Mouse (Mus musculus): ENCODE data around the gene Upf1. TPM values are rescaled to one million over a fixed set of nuclear protein-coding genes. Genes with fewer than 3 reads are reported as not detected.

The Upf1 gene
- 10 to 100 TPM; 41.3 to 44.0 TPM for total RNA-seq (2021)
- long read RNA-seq, experiment 1, full-length matches to known transcripts: 31 of 54 reads
- long read RNA-seq, experiment 1, partial matches to known transcripts: 16 of 54 reads
- long read RNA-seq, experiment 1, other reads (novel, unspliced or antisense): 7 of 54 reads
- long read RNA-seq, experiment 2, full-length matches to known transcripts: 56 of 74 reads
- long read RNA-seq, experiment 2, partial matches to known transcripts: 9 of 74 reads
- long read RNA-seq, experiment 2, other reads (novel, unspliced or antisense): 9 of 74 reads

DNA sequence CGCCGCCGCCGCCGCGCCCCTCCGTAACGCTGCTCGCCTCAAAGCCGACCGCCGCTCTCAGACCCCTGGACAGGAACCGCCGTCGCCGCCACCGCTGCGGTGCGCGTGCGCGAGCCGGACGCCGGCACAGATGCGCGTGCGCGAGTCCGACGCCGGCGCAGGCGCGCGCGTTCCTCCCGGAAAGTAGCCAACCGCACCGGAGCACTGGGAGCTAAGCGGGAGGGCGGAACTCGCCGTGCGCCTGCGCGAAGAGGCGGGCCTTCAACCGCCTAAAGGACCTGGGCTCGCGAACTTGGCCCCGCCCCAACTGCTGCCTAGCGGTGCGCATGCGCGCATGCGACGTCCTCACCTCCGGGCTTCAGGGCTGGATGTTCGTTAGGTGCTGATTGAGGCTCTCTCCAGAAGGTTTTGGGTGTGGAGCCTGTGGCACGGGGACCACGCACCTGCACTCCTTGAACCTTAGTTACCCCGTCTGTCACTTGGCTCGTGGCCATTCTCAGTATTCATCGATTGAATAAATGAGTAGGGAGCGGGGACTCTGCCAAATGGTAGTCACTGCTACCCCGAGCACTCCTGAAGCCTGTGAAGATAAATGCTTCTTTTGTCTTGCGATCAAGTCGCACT is at the start of gene Upf1:
TSS of gene Upf1 (minus strand) at position 85 of the 624 bp plus-strand sequence.
- intact Hi-C loops (cut with DNase I): no loop called here
- peak; percentile 100 for DNase-seq

DNA sequence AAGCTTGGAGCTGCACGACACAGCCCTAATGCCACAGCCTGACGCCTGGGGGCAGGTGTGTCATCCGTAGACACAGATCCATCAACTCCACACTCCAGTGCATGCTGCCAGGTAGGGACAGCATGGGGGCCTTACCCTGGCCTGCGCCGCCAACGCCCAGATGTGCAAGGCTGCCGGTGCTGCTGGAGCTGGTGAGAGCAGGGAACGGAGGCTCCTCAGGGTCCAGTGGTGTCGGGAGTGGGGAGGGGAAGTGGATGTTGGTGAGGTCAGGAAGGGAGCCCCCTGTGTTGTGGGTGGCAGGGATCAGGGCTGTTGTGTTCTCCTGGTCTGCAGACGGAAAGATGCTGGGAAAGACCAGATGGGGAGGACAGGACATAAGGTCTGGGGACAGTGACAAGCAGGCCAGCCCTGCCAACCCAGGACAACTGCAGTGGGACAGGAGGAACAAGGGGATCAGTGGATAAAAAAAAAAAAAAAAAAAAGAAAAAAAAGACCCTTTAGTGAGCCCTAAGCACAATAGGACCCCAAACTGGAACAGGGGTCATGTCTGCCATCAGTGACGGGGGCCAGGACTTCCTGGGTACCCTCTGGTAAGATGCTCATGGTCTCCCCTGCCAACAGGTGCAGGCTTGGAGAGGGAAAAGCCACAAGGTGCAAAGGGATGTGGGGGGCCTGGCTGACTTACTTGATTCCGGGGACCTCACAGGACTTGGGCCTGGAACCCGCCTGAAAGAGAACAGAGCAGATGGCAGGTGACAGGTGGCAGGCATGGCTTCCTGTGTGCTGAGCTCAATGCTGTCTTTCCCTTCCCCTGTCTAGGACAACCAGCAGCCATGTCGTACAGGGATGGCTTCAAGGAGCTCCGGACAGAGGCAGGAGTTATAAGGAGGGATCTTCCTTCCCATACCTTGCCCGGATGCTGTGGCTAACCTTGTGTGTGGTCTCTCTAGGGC is 44.8 kb upstream of the Upf1 start:
- intact Hi-C loops (cut with DNase I): no loop called here
- no peak for DNase-seq

DNA sequence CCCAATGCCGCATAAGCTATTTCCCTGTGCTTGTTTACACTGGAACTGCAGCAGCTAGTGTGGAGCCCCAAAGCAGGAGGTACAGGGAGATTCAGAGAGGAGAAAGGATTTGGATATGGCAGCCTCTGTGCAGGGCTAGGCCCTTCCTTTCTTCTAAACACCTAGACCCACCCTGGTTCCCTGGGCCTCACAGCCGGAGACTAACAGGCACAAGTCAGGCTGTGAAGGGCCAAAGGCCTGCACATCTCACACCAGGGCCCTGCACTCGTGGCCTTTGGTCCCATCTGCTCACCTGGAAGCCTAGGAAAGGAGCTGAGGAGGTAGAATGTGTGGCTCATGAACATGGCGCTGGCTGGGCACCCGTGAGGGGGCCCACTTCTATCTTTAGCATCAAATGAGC is 43.1 kb upstream of the Upf1 start:
- DNase-seq: no peak
- intact Hi-C loops (cut with DNase I): no loop called here

DNA sequence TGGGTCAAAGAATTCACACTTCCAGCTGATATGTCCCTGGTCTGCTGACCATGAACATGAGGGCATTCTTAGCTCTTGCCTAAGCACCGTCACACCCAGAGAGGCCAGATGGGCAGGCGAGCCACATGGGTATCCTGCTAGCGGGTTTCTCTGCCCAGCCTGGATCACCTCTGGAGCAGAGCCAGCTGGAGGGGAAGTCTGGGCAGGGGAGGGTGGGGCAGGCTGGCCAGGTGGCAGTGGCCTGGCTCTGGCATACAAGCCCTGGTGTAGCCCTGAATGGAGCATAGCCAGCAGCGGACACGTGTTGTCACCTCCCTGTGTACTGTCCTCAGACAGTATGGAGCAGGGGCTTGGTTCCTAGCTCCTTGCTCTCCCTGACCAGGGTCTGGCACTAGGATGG is 42.6 kb upstream of the Upf1 start:
- intact Hi-C loops (cut with DNase I): no loop called here
- peak; percentile 65 to 81 for DNase-seq

DNA sequence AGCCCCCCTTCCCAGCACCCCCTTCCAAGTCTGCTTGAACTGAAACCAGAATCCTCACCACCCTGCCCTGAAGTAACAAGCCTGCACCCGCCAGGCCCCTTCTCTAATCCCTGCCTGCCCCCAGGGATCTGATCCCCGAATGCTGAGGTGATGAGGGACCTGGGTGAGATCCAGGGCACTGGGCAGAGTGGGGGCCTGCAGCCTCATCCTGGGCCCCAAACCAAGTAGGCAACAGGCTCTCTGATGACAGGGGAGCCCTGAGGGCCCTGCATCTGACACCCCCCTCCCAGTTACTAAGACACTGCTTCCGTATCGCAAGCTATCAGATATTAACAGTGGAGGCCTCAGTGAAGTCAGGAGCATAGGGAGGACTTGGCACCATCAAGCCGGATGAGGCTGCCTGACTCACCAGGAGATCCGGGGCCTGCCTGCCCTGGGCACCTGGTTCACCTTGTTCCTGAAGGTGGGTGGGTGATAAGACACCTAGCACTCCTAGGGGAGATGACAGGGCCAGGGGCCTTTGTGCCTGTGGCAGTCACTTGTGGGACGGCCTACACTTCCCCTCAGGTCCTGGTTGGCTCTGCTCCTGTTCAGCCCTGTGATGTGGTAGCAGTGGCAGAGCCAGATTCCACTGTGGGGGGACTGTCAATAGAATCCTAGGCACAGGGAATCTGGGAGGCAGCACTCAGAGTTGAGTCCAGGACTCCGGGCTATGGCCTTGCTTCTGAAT is 41.4 kb upstream of the Upf1 start:
- intact Hi-C loops (cut with DNase I): no loop called here
- DNase-seq: no peak

DNA sequence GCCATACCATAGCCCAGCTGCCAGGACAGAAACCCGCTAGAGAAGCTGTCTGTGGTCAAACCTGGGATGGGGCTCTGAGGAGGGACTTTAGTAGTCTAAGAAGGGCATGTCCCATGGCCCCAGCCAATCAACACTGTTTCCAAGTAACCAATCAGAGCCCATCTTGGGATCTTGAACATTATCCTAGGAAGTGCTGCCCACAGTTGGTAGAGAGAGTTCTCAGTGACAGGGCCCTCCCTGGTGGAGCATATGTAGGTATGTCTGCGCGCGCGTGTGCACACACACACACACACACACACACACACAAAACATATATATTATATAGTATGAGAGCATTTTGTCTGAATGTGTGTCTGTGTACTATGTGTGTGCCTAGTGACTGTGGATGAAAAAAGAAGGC is 40.0 kb upstream of the Upf1 start:
- intact Hi-C loops (cut with DNase I): no loop called here
- DNase-seq: no peak

DNA sequence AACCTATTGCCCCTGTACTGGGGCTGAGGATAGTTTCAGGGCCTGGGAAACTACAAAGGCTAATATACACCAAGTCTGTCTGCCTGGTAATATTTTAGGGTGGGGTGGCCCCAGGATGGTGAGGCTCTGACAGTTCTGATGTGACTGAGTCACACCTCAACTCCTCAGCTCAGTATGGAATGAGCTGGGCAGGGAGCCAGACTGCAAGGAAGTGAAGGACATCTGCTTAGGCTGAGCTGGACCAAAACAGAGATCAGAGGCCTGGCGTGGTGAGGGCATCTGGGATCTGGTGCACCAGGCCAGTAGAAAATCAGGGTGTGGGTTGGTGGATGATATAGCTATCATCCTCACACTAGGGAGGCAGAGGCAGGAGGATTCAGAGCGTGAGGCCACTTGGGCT is 36.6 kb upstream of the Upf1 start:
- DNase-seq: no peak
- intact Hi-C loops (cut with DNase I): loop anchor here (10.0 kb wide), 1 partner anchor 195 kb away; no protein-coding TSS in a partner anchor

DNA sequence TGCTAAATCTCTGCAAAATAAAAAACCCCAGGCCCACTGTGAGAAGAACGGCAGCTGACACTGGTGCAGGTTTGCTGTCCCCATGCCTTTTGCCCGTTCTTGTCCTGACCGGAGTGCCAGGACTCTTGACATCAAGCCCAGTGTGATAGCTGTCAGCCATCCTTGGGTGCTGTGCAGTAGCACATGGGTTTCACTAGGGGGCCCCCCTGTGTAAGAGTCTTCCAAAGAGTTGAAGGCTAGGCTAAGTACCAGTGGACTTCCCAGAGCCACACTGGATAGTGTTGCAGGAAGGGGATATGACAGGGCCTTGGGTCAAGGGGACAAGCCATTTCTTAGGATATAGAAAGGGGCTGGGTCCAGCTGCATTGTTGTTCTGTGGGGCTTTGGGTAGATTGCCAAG is 30.2 kb upstream of the Upf1 start:
- intact Hi-C loops (cut with DNase I): loop anchor here (1.0 to 10.0 kb wide), 2 partner anchors 120 to 202 kb away; no protein-coding TSS in a partner anchor
- DNase-seq: peak; percentile 75 to 87

DNA sequence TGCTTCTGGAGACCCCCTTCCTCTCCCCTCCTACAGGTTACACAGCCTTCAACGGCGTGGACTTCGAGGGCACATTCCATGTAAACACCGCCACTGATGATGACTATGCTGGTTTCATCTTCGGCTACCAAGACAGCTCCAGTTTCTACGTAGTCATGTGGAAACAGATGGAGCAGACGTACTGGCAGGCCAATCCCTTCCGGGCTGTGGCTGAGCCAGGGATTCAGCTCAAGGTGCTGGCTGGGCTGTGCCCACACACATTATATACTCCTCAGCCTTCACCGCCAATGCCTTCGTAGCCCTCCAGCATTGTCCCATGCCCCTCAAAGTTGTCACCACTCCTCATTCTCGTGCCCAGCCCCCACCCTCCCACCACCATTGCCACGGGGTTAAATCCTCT is 27.0 kb upstream of the Upf1 start:
- intact Hi-C loops (cut with DNase I): loop anchor here (10.0 kb wide), 1 partner anchor 205 kb away; no protein-coding TSS in a partner anchor
- DNase-seq: no peak

DNA sequence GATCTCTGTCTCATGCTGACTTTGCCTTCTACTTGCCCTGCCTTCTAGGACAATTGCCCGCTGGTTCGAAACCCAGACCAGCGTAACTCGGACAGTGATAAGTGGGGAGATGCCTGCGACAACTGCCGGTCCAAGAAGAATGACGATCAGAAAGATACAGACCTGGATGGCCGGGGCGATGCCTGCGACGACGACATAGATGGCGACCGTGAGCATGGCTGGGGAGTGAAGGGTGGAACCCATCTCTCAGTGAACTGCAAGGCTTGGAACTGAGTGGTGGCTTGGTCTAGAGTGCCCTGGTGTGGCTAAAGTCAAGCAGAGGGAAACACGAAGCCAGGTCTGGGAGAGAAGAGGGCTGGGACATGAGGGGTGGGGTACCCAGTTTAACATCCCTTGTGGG is 24.0 kb upstream of the Upf1 start:
- DNase-seq: no peak
- intact Hi-C loops (cut with DNase I): no loop called here

DNA sequence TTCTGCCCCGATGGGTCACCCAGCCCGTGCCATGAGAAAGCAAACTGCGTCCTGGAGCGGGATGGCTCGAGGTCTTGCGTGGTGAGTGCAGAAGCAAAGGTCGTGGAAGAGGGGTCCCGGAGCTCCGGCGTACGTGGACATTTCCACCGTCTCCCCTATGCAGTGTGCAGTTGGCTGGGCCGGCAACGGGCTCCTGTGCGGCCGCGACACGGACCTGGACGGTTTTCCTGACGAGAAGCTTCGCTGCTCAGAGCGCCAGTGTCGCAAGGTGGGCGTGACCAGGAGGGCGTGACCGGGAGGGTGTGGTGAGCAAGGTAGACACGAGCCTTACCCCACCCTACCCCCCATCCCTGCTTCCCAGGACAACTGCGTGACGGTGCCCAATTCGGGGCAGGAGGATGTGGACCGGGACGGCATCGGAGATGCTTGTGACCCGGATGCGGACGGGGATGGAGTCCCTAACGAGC is 23.2 kb upstream of the Upf1 start:
- intact Hi-C loops (cut with DNase I): no loop called here
- no peak for DNase-seq

DNA sequence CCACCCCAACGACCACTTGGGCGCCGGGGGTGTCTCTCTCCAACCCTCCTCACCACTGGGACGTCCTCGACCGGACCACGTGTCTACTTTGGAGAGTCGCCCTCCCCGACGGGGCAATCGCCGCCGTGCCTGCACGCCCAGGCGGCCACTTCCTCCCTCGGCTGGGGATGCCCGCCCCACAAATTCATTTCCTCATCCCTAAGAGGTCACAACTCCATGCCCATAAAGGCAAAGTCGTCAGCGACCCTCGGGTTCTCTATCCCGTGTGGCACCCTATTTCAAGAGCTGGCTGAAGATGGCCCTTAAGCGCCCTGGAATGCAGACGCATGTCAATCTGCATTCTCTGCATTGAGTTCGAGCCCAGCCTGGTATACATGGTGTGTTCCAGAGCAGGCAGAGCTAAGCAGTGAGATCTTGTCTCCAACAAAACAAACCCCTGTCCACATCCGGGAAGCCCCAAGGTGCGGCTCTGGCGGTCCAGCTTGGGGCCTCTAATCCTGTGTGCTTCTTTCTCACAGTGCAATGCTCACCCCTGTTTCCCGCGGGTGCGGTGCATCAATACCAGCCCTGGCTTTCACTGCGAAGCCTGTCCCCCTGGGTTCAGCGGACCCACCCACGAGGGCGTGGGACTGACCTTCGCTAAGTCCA is 22.3 kb upstream of the Upf1 start:
- peak in 1 of 2 experiments; percentile 32 for DNase-seq
- intact Hi-C loops (cut with DNase I): no loop called here

DNA sequence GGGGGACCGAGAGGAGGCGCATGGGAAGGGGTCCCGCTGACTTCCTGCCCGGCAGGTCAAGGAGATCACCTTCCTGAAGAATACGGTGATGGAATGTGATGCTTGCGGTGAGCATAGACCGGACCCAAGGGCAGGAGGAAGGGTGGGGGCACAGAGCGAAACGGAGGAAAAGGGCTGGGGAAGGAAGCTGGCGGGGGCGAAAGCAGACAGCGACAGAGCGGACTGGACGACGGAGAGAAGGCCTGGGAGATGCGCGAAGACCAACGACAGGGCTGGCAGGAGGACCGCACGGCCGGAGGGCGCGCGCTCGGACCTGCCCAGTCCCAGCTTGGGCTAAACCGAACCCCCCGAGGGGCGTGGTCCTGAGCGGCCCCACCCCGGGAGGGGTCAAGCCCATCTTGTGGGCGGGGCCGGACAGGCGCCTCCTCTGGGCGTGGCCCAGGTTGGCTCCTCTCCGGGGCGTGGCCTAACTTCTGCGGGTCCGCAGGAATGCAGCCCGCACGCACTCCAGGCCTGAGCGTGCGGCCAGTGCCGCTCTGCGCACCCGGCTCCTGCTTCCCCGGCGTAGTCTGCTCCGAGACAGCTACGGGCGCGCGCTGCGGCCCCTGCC is 21.3 kb upstream of the Upf1 start:
- peak; percentile 65 to 79 for DNase-seq
- intact Hi-C loops (cut with DNase I): no loop called here

DNA sequence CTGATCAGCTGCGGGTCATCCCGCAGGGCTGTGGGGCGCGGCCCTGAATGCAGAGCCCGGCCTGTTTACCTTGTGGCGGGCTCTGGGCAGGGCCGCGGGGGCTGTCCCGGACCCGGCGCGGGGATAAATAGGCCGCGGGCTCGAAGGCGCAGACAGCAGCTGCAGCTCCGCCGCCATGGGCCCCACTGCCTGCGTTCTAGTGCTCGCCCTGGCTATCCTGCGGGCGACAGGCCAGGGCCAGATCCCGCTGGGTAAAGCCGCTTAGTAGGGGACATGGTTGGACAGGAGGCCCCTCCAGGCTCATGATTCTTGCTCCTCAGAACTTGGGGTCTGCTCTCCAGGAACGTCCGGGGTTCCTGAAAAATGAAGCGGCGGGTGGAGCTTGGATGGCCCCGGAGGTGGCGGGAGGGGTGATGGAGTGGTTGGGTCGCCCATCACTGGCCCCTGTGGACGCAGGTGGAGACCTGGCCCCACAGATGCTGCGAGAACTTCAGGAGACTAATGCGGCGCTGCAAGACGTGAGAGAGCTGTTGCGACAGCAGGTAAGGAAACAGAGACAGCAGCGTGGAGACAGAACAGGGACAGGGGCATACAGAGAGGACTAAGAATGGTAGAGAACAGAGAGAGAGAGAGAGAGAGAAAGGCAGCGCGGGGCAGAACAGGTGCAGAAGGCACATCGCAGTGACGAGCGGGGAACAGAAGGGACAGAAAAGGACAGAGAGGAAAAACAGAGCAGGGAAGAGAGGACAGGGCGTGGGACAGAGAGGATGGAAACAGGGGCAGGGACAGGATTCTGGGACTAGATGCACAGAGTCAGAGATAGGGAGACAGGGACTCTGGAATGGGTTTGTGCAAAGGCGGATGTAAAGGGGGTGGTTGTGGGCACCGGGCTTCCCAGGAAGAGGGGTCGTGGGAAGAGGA is 20.6 kb upstream of the Upf1 start, which contains the start of gene Comp:
TSS of gene Comp (plus strand) at position 162 of the 921 bp plus-strand sequence.
- DNase-seq: no peak
- intact Hi-C loops (cut with DNase I): no loop called here

DNA sequence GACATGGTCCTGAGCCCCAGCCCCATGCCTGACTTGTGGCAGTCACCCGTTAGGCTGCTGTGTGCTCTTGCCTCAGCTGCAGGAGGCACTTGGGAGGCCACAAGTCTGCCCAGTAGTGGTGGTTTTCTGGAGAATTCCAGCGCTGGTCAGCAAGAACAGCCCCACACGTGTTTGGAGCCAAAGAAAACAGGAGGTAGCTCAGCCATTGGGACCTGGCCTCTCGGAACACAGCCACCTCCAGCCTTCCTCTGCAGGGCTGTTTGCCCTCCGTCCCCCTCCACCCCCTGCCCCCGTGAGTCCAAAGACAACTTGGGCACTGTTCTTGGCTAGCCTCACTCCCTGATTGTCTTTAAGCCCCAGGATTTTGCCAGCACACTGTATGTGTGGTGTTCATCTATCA is 18.9 kb upstream of the Upf1 start:
- intact Hi-C loops (cut with DNase I): no loop called here
- no peak for DNase-seq

DNA sequence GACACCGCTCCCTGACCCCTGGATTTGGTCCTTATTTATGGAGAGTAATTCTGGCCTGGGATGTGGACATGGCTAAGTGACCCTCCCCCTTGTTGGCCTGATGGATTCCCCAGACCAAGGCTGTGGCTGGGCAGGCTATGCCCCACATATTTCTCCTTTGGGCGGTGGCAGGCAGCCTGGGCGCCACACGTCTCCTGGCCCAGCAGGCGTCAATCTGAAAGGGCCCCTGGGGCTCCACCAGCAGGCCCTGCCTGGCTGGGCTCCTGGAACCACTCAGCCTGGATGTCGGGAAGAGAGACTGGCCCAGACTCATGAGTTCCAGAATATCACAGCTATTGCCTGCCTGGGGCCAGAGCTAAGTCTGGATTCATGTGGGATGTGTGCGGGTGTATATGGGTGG is 17.4 kb upstream of the Upf1 start:
- DNase-seq: no peak
- intact Hi-C loops (cut with DNase I): no loop called here

DNA sequence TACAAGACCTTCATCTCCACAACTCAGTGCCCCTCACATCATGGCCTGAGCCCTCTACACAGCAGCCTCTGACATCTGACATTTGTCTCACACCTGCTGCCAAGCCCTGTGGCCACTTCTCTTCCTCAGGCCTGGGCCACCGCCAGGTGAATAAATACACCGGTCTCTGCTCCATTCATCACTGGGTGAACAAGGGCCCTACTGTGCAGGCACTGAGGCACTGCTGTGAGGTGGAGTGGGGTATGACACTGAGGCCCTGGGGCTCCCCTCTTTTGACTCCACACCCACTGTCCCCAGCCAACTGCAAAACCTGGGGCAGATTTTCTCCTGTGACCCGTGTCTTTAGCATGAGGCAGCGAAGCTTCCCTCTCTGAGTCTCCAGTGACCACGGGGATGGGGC is 13.5 kb upstream of the Upf1 start:
- no peak for DNase-seq
- intact Hi-C loops (cut with DNase I): no loop called here

DNA sequence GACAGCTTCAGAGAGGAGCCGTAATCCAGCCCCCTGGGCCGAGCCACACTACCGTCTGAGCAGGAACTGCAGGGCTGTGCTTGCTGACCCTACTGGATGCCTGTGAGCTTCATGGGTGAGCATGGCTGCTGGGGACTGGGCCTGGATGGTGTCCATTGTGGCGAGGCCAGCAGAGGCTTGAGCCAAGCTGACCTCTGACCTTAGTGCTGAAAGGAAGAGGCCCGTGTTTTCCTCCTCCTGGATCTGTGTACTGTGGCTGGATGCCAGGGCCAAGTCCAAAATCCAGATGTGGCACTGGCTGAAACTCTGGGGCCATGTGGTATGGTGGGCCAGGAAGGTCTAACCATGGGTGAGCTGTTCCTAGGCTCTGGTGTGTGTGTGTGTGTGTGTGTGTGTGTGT is 11.0 kb upstream of the Upf1 start:
- intact Hi-C loops (cut with DNase I): no loop called here
- peak in 1 of 2 experiments; percentile 52 for DNase-seq
